Mouse (Mus musculus) spleen, adult 2 months (tissue): ENCODE data around the gene Adam23.

Experiments used
- CTCF ChIP-seq: fragments of 200-500 bp; IDR thresholded peaks from 2 replicates; pipeline ENCODE4 v1.5.1; 2011; ENCODE audit warnings: mild to moderate bottlenecking, inconsistent platforms; ENCODE audit not compliant: insufficient read depth, insufficient read length, insufficient replicate concordance; ENCODE audit errors: extremely low read depth
- POLR2A ChIP-seq: fragments of 200-500 bp; IDR thresholded peaks from 2 replicates; pipeline ENCODE4 v1.6.1; 2011; ENCODE audit warnings: low read depth, low read length, inconsistent platforms

DNA sequence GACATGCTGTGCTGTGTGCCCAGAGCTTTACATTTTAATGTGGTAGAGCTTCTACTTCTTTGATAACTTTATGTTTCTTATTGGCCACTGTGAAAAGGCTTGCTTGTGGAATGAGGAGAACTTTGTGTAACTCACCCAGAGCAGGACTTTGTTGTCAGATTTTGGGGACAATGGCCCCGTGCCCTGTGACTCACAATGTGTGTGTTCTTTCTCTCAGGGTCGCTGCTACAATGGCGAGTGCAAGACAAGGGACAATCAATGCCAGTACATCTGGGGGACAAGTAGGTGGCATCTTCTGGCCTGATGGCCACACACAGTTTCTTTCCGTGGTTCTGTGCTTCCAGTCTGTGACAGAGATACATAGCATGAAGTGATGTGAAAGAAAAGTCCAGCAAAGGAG is 118.2 kb downstream of the Adam23 start:
- no peak for TF ChIP-seq POLR2A
- no peak for TF ChIP-seq CTCF
